Mouse (Mus musculus) spleen, adult 12 weeks (tissue): Measurements from ENCODE around the gene Alpl.

ENCODE experiments used
- DNase-seq: peaks from one replicate; pipeline ENCODE4 v3.0.0; 2022; ENCODE audit warnings: low spot score

Gene Alpl

GRCm38 (mm10) chr4:137733459-137733858 lies 62.7 kb downstream of the Alpl start:
- no peak for DNase-seq

- DNase-seq = no peak
These were observed 63.2 kb downstream of the Alpl start for GRCm38 (mm10) chr4:137732962-137733361.

GRCm38 (mm10) chr4:137732361-137732760 lies 63.8 kb downstream of the Alpl start:
- no peak for DNase-seq

GRCm38 (mm10) chr4:137731891-137732290 lies 64.3 kb downstream of the Alpl start:
- DNase-seq = no peak

GRCm38 (mm10) chr4:137730757-137731156 lies 65.4 kb downstream of the Alpl start:
- no peak for DNase-seq

GRCm38 (mm10) chr4:137730134-137730533 lies 66.0 kb downstream of the Alpl start:
- DNase-seq = peak; percentile 66

GRCm38 (mm10) chr4:137729155-137729855 lies 66.9 kb downstream of the Alpl start:
- DNase-seq = no peak

GRCm38 (mm10) chr4:137728399-137729154 lies 67.6 kb downstream of the Alpl start:
- DNase-seq = no peak

- DNase-seq = no peak
These were observed 68.5 kb downstream of the Alpl start for GRCm38 (mm10) chr4:137727506-137728187.

GRCm38 (mm10) chr4:137726739-137727505 lies 69.3 kb downstream of the Alpl start:
- no peak for DNase-seq

GRCm38 (mm10) chr4:137725541-137726145 lies 70.5 kb downstream of the Alpl start:
- DNase-seq = no peak

- peak; percentile 64 for DNase-seq
These were observed 71.4 kb downstream of the Alpl start for GRCm38 (mm10) chr4:137724766-137725165.

- DNase-seq = peak; percentile 19
These were observed 72.0 kb downstream of the Alpl start for GRCm38 (mm10) chr4:137724212-137724611.

GRCm38 (mm10) chr4:137723527-137723926 lies 72.7 kb downstream of the Alpl start:
- DNase-seq = no peak

GRCm38 (mm10) chr4:137722692-137723427 lies 73.3 kb downstream of the Alpl start:
- peak; percentile 54 for DNase-seq

- no peak for DNase-seq
These were observed 74.0 kb downstream of the Alpl start for GRCm38 (mm10) chr4:137722230-137722629.

- DNase-seq = no peak
These were observed 74.6 kb downstream of the Alpl start for GRCm38 (mm10) chr4:137721563-137721962.

GRCm38 (mm10) chr4:137719378-137720077 lies 76.7 kb downstream of the Alpl start:
- no peak for DNase-seq

- DNase-seq = no peak
These were observed 78.5 kb downstream of the Alpl start for GRCm38 (mm10) chr4:137717671-137718070.

- no peak for DNase-seq
These were observed 79.2 kb downstream of the Alpl start for GRCm38 (mm10) chr4:137717005-137717404.
